Mouse (Mus musculus) liver, adult 2 months (tissue): ENCODE results near the gene Kif5c.

ENCODE experiments used
- CTCF ChIP-seq: fragments of 200-500 bp; IDR thresholded peaks from 2 replicates; pipeline ENCODE4 v1.5.1; 2011; ENCODE audit warnings: low read depth, low read length, control low read depth
- POLR2A ChIP-seq: fragments of 200-500 bp; IDR thresholded peaks from 2 replicates; pipeline ENCODE4 v1.6.1; 2011; ENCODE audit warnings: low read length, control low read depth; ENCODE audit not compliant: insufficient read depth; ENCODE audit errors: extremely low read depth

- TF ChIP-seq CTCF (no peak), POLR2A (no peak)
Measured at GRCm38 (mm10) chr2:49661872-49662271, 42.8 kb downstream of the Kif5c start.
